Mouse (Mus musculus): Measurements from ENCODE around the gene D430042O09Rik. TPM values are rescaled to one million over a fixed set of nuclear protein-coding genes. Genes with fewer than 3 reads are reported as not detected.

D430042O09Rik gene
- polyA plus RNA-seq, 1 experiment from 2014 or later: 7.2 TPM

DNA sequence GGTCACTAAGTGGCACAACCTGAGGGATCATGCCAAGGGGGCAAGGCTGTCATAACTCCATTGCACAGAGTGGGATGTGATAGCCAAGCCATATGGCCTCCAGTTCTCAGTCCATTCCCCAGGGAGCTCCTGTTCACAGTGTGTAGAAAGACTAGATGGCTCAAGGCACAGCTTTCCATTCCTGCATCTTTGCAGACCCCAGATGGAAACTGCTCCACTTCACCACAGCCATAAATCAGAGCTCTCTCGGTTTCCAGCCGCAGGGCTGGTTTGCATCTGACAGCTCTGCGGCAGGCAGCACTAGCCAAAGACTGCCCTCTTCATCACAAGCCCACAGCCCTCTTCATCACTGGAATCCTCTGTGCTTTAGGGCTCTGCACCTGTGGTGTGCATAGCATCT lies 108.0 kb downstream of the D430042O09Rik start:
- no peak for ATAC-seq (ENCODE audit: low FRiP score)
- H3K4me3 ChIP-seq (replicated peaks; ENCODE audit: low read length): no peak overlapping the region
- H3K27ac ChIP-seq: no peak overlapping the region
- 48% methylated on average over 3 of the region's 3 CpGs for WGBS
- H3K4me1 ChIP-seq (replicated peaks; ENCODE audit: control insufficient read depth, insufficient read depth, low read length): peaks cover 15% of the 10 kb centered on the region
- H3K9ac ChIP-seq: no peak overlapping the region
- no peak overlapping the region for H3K4me2 ChIP-seq (replicated peaks)
- peaks cover 11% of the 10 kb centered on the region; the same call in 1 of the 2 replicates for H3K36me3 ChIP-seq (replicated peaks; ENCODE audit: control insufficient read depth, insufficient read depth)
- DNase-seq (ENCODE audit: low spot score): no peak
- no peaks in the 10 kb centered on the region for H3K27me3 ChIP-seq (ENCODE audit: control insufficient read depth, insufficient read depth, low read length)
- no peaks in the 10 kb centered on the region for H3K9me3 ChIP-seq (ENCODE audit: control insufficient read depth, low read length)

GRCm38 (mm10) chr7:125818301-125818712 lies 110.6 kb downstream of the D430042O09Rik start:
- no peak overlapping the region for H3K4me2 ChIP-seq (replicated peaks)
- H3K27me3 ChIP-seq (ENCODE audit: control insufficient read depth, insufficient read depth, low read length): no peaks in the 10 kb centered on the region
- H3K9me3 ChIP-seq (ENCODE audit: control insufficient read depth, low read length): no peaks in the 10 kb centered on the region
- H3K27ac ChIP-seq: 0 out of 2 replicates have a peak overlapping the region, but pooled peaks have one; percentile 20
- H3K4me1 ChIP-seq (replicated peaks; ENCODE audit: control insufficient read depth, insufficient read depth, low read length): peaks cover 15% of the 10 kb centered on the region
- no peak for DNase-seq (ENCODE audit: low spot score)
- H3K4me3 ChIP-seq (replicated peaks; ENCODE audit: low read length): no peak overlapping the region
- H3K9ac ChIP-seq: 0 out of 2 replicates have a peak overlapping the region, but pooled peaks have one; percentile 10
- peaks cover 6% of the 10 kb centered on the region; the same call in 1 of the 2 replicates for H3K36me3 ChIP-seq (replicated peaks; ENCODE audit: control insufficient read depth, insufficient read depth)
- whole genome bisulfite sequencing: 43% methylated on average over 9 of the region's 9 CpGs
- ATAC-seq (ENCODE audit: low FRiP score): peak; percentile 27; the same call in 1 of the 2 replicates

GRCm38 (mm10) chr7:125820233-125820632 lies 112.5 kb downstream of the D430042O09Rik start:
- ATAC-seq (ENCODE audit: low FRiP score): no peak
- H3K4me3 ChIP-seq (replicated peaks; ENCODE audit: low read length): no peak overlapping the region
- H3K36me3 ChIP-seq (replicated peaks; ENCODE audit: control insufficient read depth, insufficient read depth): no peaks in the 10 kb centered on the region

GRCm38 (mm10) chr7:125826425-125826824 lies 118.7 kb downstream of the D430042O09Rik start:
- H3K9me3 ChIP-seq (ENCODE audit: control insufficient read depth, low read length): no peaks in the 10 kb centered on the region
- peaks cover 1% of the 10 kb centered on the region; the same call in 1 of the 2 replicates for H3K36me3 ChIP-seq (replicated peaks; ENCODE audit: control insufficient read depth, insufficient read depth)
- 79% methylated on average over 2 of the region's 2 CpGs for WGBS
- no peak overlapping the region for H3K4me2 ChIP-seq (replicated peaks)
- H3K27me3 ChIP-seq (ENCODE audit: control insufficient read depth, insufficient read depth, low read length): no peaks in the 10 kb centered on the region
- H3K27ac ChIP-seq: no peak overlapping the region
- peaks cover 15% of the 10 kb centered on the region; the same call in 1 of the 2 replicates for H3K4me1 ChIP-seq (replicated peaks; ENCODE audit: control insufficient read depth, insufficient read depth, low read length)
- no peak overlapping the region for H3K4me3 ChIP-seq (replicated peaks; ENCODE audit: low read length)
- DNase-seq (ENCODE audit: low spot score): no peak
- ATAC-seq (ENCODE audit: low FRiP score): no peak
- no peak overlapping the region for H3K9ac ChIP-seq

More at GRCm38 (mm10) chr7:125820233-125820632, 112.5 kb downstream of the D430042O09Rik start:
- 54% methylated on average over 2 of the region's 2 CpGs for WGBS
- Histone ChIP-seq H3K9ac (no peak overlapping the region), H3K9me3 (ENCODE audit: control insufficient read depth, low read length) (no peaks in the 10 kb centered on the region), H3K27ac (no peak overlapping the region), H3K27me3 (ENCODE audit: control insufficient read depth, insufficient read depth, low read length) (no peaks in the 10 kb centered on the region), H3K4me1 (replicated peaks; ENCODE audit: control insufficient read depth, insufficient read depth, low read length) (peaks cover 15% of the 10 kb centered on the region), H3K4me2 (replicated peaks) (no peak overlapping the region)
- DNase-seq (ENCODE audit: low spot score): no peak

DNA sequence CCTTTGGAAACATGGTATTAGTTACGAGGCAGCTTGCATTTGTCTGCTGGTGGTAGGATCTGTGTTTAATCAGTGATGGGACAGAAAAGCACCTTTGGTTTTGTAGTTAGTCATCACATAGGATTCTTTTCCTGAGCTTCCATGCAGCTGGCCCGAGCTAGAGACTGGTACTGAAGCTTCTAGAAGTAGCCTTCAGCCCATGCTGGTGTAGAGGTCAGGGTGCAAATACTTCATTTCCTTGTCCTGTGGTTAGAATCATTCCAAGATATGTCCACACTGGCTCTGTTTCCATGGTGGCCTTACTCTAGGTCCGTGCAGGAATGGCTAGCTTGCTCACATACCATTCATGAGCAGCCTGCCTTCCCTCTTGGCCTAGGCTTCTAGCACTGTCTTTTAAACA lies 119.2 kb downstream of the D430042O09Rik start:
- H3K27ac ChIP-seq: no peak overlapping the region
- H3K36me3 ChIP-seq (replicated peaks; ENCODE audit: control insufficient read depth, insufficient read depth): peaks cover 6% of the 10 kb centered on the region; the same call in 1 of the 2 replicates
- H3K4me3 ChIP-seq (replicated peaks; ENCODE audit: low read length): no peak overlapping the region
- H3K27me3 ChIP-seq (ENCODE audit: control insufficient read depth, insufficient read depth, low read length): no peaks in the 10 kb centered on the region
- H3K9ac ChIP-seq: no peak overlapping the region
- H3K4me1 ChIP-seq (replicated peaks; ENCODE audit: control insufficient read depth, insufficient read depth, low read length): peaks cover 15% of the 10 kb centered on the region; the same call in 1 of the 2 replicates
- H3K9me3 ChIP-seq (ENCODE audit: control insufficient read depth, low read length): no peaks in the 10 kb centered on the region
- no peak for ATAC-seq (ENCODE audit: low FRiP score)
- H3K4me2 ChIP-seq (replicated peaks): no peak overlapping the region
- 87% methylated on average over 3 of the region's 3 CpGs for WGBS
- no peak for DNase-seq (ENCODE audit: low spot score)

DNA sequence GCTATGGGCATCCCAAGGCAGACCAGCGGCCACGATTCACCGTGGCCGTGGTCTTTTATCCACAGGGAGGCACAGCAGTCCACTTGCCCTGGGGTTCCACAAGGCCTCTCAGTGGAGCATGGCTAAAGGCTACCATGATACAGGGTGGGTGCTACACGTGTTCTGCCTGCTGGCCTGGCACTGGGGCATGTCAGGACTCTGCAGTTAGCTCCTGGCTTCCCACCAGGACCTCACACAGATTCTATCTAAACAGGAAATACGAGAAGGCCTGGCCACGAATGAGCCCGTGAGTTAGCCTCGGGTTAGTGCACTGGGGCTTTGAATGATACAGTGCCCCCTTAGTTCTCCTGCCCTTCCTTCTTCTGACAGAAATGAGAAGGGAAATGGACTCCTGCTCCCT lies 119.7 kb downstream of the D430042O09Rik start:
- H3K4me3 ChIP-seq (replicated peaks; ENCODE audit: low read length): no peak overlapping the region
- 72% methylated on average over 9 of the region's 9 CpGs for WGBS
- H3K9me3 ChIP-seq (ENCODE audit: control insufficient read depth, low read length): no peaks in the 10 kb centered on the region
- no peak overlapping the region for H3K9ac ChIP-seq
- DNase-seq (ENCODE audit: low spot score) (no peak), ATAC-seq (ENCODE audit: low FRiP score) (no peak)
- H3K36me3 ChIP-seq (replicated peaks; ENCODE audit: control insufficient read depth, insufficient read depth): peaks cover 6% of the 10 kb centered on the region; the same call in 1 of the 2 replicates
- no peak overlapping the region for H3K4me2 ChIP-seq (replicated peaks)
- H3K4me1 ChIP-seq (replicated peaks; ENCODE audit: control insufficient read depth, insufficient read depth, low read length): peaks cover 15% of the 10 kb centered on the region; the same call in 1 of the 2 replicates
- no peak overlapping the region for H3K27ac ChIP-seq
- H3K27me3 ChIP-seq (ENCODE audit: control insufficient read depth, insufficient read depth, low read length): no peaks in the 10 kb centered on the region

- Histone ChIP-seq H3K36me3 (replicated peaks; ENCODE audit: control insufficient read depth, insufficient read depth) (peaks cover 6% of the 10 kb centered on the region; the same call in 1 of the 2 replicates), H3K9me3 (ENCODE audit: control insufficient read depth, low read length) (no peaks in the 10 kb centered on the region), H3K4me1 (replicated peaks; ENCODE audit: control insufficient read depth, insufficient read depth, low read length) (peaks cover 15% of the 10 kb centered on the region; the same call in 1 of the 2 replicates), H3K4me2 (replicated peaks) (no peak overlapping the region), H3K4me3 (replicated peaks; ENCODE audit: low read length) (no peak overlapping the region), H3K27me3 (ENCODE audit: control insufficient read depth, insufficient read depth, low read length) (no peaks in the 10 kb centered on the region), H3K9ac (no peak overlapping the region), H3K27ac (peak overlapping the region; percentile 62; the same call in 1 of the 2 replicates)
- WGBS: 77% methylated on average over 5 of the region's 5 CpGs
- ATAC-seq (ENCODE audit: low FRiP score) (no peak), DNase-seq (ENCODE audit: low spot score) (no peak)
Measured at GRCm38 (mm10) chr7:125828561-125828960, 120.9 kb downstream of the D430042O09Rik start.

DNA sequence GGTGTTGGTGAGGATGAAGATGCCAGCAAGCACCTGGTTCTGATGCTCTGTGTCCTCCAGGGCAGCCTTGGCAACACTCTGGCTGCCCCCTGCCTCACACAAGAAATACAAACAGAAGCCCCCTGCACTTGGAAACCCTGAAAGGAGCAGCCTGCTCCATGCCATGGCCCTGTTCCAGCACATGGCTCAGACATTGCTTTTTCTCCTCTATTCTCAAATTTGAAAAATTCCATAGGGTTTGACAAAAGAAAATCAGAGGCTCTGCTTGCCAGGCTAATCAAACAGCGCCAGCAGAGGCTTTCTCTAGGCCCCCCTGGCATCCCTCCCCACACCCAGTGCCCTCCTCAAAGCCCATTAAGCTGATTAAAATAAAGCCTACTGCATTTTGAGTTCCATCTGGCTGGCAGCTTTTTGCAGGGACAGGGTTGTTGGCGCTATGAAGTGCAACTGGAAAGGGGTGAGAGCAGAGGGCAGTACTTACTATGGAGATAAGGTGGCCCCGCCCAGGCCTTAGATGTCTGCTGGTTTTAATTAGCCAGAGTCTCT lies 121.5 kb downstream of the D430042O09Rik start:
- DNase-seq (ENCODE audit: low spot score) (peak; percentile 47), ATAC-seq (ENCODE audit: low FRiP score) (peak; percentile 46; the same call in 1 of the 2 replicates)
- Histone ChIP-seq H3K36me3 (replicated peaks; ENCODE audit: control insufficient read depth, insufficient read depth) (peaks cover 6% of the 10 kb centered on the region; the same call in 1 of the 2 replicates), H3K9ac (no peak overlapping the region), H3K4me1 (replicated peaks; ENCODE audit: control insufficient read depth, insufficient read depth, low read length) (peaks cover 15% of the 10 kb centered on the region; the same call in 1 of the 2 replicates), H3K27me3 (ENCODE audit: control insufficient read depth, insufficient read depth, low read length) (no peaks in the 10 kb centered on the region), H3K4me2 (replicated peaks) (no peak overlapping the region), H3K4me3 (replicated peaks; ENCODE audit: low read length) (no peak overlapping the region), H3K9me3 (ENCODE audit: control insufficient read depth, low read length) (no peaks in the 10 kb centered on the region), H3K27ac (peak overlapping the region; percentile 62)
- WGBS: 55% methylated on average over 3 of the region's 3 CpGs

- Histone ChIP-seq H3K27ac (no peak overlapping the region), H3K27me3 (ENCODE audit: control insufficient read depth, insufficient read depth, low read length) (no peaks in the 10 kb centered on the region), H3K4me3 (replicated peaks; ENCODE audit: low read length) (no peak overlapping the region), H3K9ac (no peak overlapping the region), H3K9me3 (ENCODE audit: control insufficient read depth, low read length) (no peaks in the 10 kb centered on the region), H3K4me2 (replicated peaks) (no peak overlapping the region), H3K4me1 (replicated peaks; ENCODE audit: control insufficient read depth, insufficient read depth, low read length) (peaks cover 17% of the 10 kb centered on the region), H3K36me3 (replicated peaks; ENCODE audit: control insufficient read depth, insufficient read depth) (peaks cover 6% of the 10 kb centered on the region; the same call in 1 of the 2 replicates)
- ATAC-seq (ENCODE audit: low FRiP score) (no peak), DNase-seq (ENCODE audit: low spot score) (no peak)
- 56% methylated on average over 1 of the region's 1 CpGs for WGBS
Measured at GRCm38 (mm10) chr7:125832767-125833166, 125.1 kb downstream of the D430042O09Rik start.
